Mouse (Mus musculus): ENCODE measurements around the gene Jmjd8. TPM values are rescaled to one million over a fixed set of nuclear protein-coding genes. Genes with fewer than 3 reads are reported as not detected.

Gene Jmjd8
- polyA plus RNA-seq, 1 experiment from 2014 or later: 29.7 TPM

DNA sequence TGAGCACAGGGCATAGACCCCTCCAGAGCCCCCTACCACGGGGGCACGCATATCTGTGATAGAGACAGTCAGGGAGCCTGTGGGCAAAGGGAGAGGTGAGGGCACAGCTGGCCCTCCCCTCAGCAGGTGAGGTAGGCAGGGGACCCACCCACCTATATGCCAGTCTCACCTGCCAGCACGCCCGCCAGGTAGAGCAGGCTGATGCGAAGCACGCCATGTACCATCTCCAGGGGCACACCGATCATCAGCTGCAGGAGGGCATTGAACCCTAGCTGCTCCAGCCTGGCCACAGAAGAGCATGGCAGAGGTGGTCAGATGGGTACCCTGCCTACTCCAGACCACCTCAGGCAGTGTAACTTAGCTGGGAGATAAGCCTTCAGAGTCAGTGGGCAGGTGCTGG is 6.6 kb downstream of the Jmjd8 start:
- Histone ChIP-seq H3K27ac (replicated peaks) (no peak overlapping the region), H3K4me1 (replicated peaks; ENCODE audit: control insufficient read depth, insufficient read depth) (peaks cover 27% of the 10 kb centered on the region), H3K9me3 (ENCODE audit: control insufficient read depth, low read length) (no peaks in the 10 kb centered on the region), H3K36me3 (ENCODE audit: control insufficient read depth, insufficient read depth, low read length) (peaks cover 23% of the 10 kb centered on the region), H3K27me3 (ENCODE audit: control insufficient read depth, insufficient read depth, low read length) (no peaks in the 10 kb centered on the region), H3K4me2 (replicated peaks; ENCODE audit: low read depth) (peak overlapping the region; percentile 88; the same call in 1 of the 2 replicates), H3K4me3 (ENCODE audit: low read depth, low read length) (no peak overlapping the region), H3K9ac (ENCODE audit: low read length) (no peak overlapping the region)
- DNase-seq (ENCODE audit: low spot score) (no peak), ATAC-seq (ENCODE audit: low FRiP score, low TSS enrichment) (no peak)
- WGBS: 80% methylated on average over 7 of the region's 7 CpGs
- no peak for TF ChIP-seq CTCF (IDR thresholded peaks at IDR 0.05; ENCODE audit: low read depth)
- TF ChIP-seq EP300 (optimal IDR thresholded peaks at IDR 0.05): no peak

DNA sequence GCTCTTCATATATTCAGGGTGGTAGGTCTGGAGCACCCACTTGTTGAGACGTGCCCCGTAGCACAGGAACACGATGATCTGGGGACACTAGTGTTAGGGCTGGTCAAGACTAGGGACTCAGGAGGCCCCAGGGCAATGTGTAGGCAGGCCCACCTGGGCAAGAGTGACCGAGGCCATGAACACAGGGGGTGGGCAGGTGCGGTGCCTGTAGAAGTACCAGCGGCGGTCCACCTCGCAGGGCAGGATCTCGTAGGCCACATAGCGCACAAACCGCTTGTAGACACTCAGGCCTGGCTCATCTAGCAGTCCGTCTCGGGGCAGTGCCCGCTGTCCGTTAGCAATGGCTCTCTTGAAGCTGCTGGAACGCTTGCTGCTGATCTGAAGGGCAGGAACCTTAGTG is 7.1 kb downstream of the Jmjd8 start:
- Histone ChIP-seq H3K4me3 (ENCODE audit: low read depth, low read length) (no peak overlapping the region), H3K9me3 (ENCODE audit: control insufficient read depth, low read length) (no peaks in the 10 kb centered on the region), H3K4me1 (replicated peaks; ENCODE audit: control insufficient read depth, insufficient read depth) (peaks cover 27% of the 10 kb centered on the region), H3K27me3 (ENCODE audit: control insufficient read depth, insufficient read depth, low read length) (no peaks in the 10 kb centered on the region), H3K9ac (ENCODE audit: low read length) (peak overlapping the region; percentile 60; the same call in 1 of the 2 replicates), H3K4me2 (replicated peaks; ENCODE audit: low read depth) (peak overlapping the region; percentile 75), H3K27ac (replicated peaks) (no peak overlapping the region; the same call in 1 of the 2 replicates), H3K36me3 (ENCODE audit: control insufficient read depth, insufficient read depth, low read length) (peaks cover 23% of the 10 kb centered on the region)
- TF ChIP-seq CTCF (IDR thresholded peaks at IDR 0.05; ENCODE audit: low read depth) (no peak), EP300 (optimal IDR thresholded peaks at IDR 0.05) (no peak)
- 85% methylated on average over 16 of the region's 16 CpGs for WGBS
- ATAC-seq (ENCODE audit: low FRiP score, low TSS enrichment) (no peak), DNase-seq (ENCODE audit: low spot score) (no peak)

DNA sequence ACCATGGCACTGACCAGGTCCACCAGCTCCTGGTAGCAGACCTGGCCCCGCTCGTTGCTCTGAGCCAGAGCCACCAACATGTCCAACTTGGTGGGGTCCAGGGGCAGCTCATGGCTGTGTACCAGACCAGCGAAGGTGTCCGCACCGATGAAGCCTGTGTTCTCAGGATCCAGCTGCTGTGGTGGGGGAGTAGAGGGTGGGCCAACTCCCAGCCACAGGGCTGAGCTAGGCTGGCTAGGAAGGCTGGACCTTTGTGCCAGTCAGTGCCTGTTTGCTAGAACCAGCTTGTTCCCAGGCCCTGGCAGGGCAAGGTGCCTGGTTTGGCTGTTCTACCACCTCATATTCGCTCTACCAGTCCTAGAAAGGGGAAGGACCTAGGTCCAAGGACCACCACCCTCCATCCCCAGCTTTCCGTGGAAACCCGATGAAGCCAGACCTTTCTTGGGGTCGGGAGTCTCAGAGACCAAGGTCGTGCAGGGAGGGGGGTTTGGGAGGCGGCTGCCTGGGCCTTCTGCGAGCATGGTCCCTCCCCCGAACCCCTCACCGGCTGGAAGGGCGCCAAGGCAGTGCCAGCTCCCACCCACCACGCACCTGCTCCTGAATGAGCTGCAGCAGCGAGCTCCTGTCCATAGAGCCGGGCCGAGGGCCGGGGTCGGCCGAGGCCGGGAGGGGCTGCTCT is 7.9 kb downstream of the Jmjd8 start:
- WGBS: 22% methylated on average over 20 of the region's 23 CpGs
- no peak for ATAC-seq (ENCODE audit: low FRiP score, low TSS enrichment)
- Histone ChIP-seq H3K4me3 (ENCODE audit: low read depth, low read length) (peak overlapping the region; percentile 37), H3K27ac (replicated peaks) (peak overlapping the region; percentile 63), H3K9ac (ENCODE audit: low read length) (peak overlapping the region; percentile 60), H3K9me3 (ENCODE audit: control insufficient read depth, low read length) (no peaks in the 10 kb centered on the region), H3K36me3 (ENCODE audit: control insufficient read depth, insufficient read depth, low read length) (peaks cover 28% of the 10 kb centered on the region), H3K27me3 (ENCODE audit: control insufficient read depth, insufficient read depth, low read length) (no peaks in the 10 kb centered on the region), H3K4me1 (replicated peaks; ENCODE audit: control insufficient read depth, insufficient read depth) (peaks cover 26% of the 10 kb centered on the region), H3K4me2 (replicated peaks; ENCODE audit: low read depth) (peak overlapping the region; percentile 75)
- TF ChIP-seq CTCF (IDR thresholded peaks at IDR 0.05; ENCODE audit: low read depth) (no peak), EP300 (optimal IDR thresholded peaks at IDR 0.05) (no peak)
- peak; percentile 55 for DNase-seq (ENCODE audit: low spot score)

DNA sequence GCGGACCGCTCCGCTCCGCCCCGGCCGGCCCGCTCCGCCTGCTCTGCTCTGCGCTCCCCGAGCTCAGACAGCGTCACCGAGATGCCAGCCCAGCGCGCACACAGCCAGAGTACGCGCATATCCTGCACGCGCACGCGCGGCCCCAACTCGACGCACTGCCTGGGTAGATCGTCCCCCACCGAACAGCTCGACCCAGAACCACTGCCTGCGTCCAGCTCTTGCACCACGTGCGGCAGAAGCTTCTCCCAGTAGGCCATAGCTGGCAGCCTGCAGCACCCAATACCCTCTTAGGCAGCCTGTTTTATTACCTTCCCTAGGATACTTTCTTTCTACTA is 8.4 kb downstream of the Jmjd8 start, which contains the start of gene Rhbdl1:
Rhbdl1 (minus strand) TSS at position 220 of the 335 bp plus-strand sequence.
- Histone ChIP-seq H3K36me3 (ENCODE audit: control insufficient read depth, insufficient read depth, low read length) (peaks cover 31% of the 10 kb centered on the region), H3K4me1 (replicated peaks; ENCODE audit: control insufficient read depth, insufficient read depth) (peaks cover 21% of the 10 kb centered on the region), H3K9ac (ENCODE audit: low read length) (peak within 1 kb of the TSS; percentile 60), H3K27ac (replicated peaks) (peak within 1 kb of the TSS; percentile 63), H3K9me3 (ENCODE audit: control insufficient read depth, low read length) (no peaks in the 10 kb centered on the region), H3K27me3 (ENCODE audit: control insufficient read depth, insufficient read depth, low read length) (no peaks in the 10 kb centered on the region), H3K4me2 (replicated peaks; ENCODE audit: low read depth) (peak within 1 kb of the TSS; percentile 75), H3K4me3 (ENCODE audit: low read depth, low read length) (peak within 1 kb of the TSS; percentile 37)
- WGBS: 1% methylated on average over 28 of the region's 29 CpGs
- DNase-seq (ENCODE audit: low spot score) (peak; percentile 79), ATAC-seq (ENCODE audit: low FRiP score, low TSS enrichment) (peak; percentile 2; the same call in 1 of the 2 replicates)
- no peak for TF ChIP-seq EP300 (optimal IDR thresholded peaks at IDR 0.05)
- no peak for TF ChIP-seq CTCF (IDR thresholded peaks at IDR 0.05; ENCODE audit: low read depth)

DNA sequence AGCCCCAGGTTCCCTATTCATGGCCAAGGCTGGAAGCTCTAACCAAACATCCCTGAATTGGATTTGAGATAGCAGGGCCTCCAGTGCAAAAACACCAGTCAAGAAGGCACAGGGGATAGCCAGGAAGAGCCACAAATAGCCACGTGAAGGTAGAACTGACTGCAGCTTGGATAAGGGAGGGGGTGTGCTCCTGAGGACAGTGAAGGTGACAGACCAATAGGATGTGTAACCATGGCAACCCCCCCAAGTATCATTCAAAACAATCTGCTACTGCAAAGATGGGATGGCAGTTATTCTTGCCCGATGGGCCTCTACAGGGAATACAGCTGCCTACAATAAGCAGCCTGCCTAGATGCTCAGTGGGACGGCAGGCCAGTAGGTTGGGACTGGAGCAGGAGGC is 8.9 kb downstream of the Jmjd8 start:
- H3K36me3 ChIP-seq (ENCODE audit: control insufficient read depth, insufficient read depth, low read length): peaks cover 33% of the 10 kb centered on the region
- TF ChIP-seq CTCF (IDR thresholded peaks at IDR 0.05; ENCODE audit: low read depth) (no peak), EP300 (optimal IDR thresholded peaks at IDR 0.05) (no peak)
- DNase-seq (ENCODE audit: low spot score) (no peak), ATAC-seq (ENCODE audit: low FRiP score, low TSS enrichment) (no peak)
- peak overlapping the region; percentile 58 for H3K27ac ChIP-seq (replicated peaks)
- no peak overlapping the region for H3K4me2 ChIP-seq (replicated peaks; ENCODE audit: low read depth)
- H3K4me3 ChIP-seq (ENCODE audit: low read depth, low read length): no peak overlapping the region
- no peaks in the 10 kb centered on the region for H3K9me3 ChIP-seq (ENCODE audit: control insufficient read depth, low read length)
- 46% methylated on average over 3 of the region's 3 CpGs for WGBS
- no peaks in the 10 kb centered on the region for H3K27me3 ChIP-seq (ENCODE audit: control insufficient read depth, insufficient read depth, low read length)
- peaks cover 21% of the 10 kb centered on the region for H3K4me1 ChIP-seq (replicated peaks; ENCODE audit: control insufficient read depth, insufficient read depth)
- H3K9ac ChIP-seq (ENCODE audit: low read length): peak overlapping the region; percentile 60; the same call in 1 of the 2 replicates

DNA sequence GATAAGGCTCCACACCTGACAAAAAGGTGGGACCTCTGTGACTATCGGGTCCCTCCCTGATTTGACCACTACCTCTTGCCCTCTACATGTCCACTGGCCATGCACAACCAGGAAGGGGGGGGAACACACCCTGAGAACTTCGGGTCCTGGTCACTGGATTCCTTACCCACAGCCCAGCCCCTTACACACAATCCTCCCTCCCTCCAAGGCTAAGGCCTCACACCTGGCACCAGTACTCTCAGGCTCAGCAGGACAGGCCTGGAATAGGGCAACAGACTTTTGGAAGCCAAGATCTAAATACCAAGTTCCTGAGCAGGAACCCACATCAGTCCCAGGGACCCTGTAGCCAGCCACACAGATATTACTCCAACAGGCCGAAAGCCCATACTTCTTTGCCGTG is 10.2 kb downstream of the Jmjd8 start:
- peak overlapping the region; percentile 35; the same call in 1 of the 2 replicates for H3K27ac ChIP-seq (replicated peaks)
- ATAC-seq (ENCODE audit: low FRiP score, low TSS enrichment): no peak
- H3K4me2 ChIP-seq (replicated peaks; ENCODE audit: low read depth): no peak overlapping the region
- peaks cover 21% of the 10 kb centered on the region for H3K4me1 ChIP-seq (replicated peaks; ENCODE audit: control insufficient read depth, insufficient read depth)
- TF ChIP-seq EP300 (optimal IDR thresholded peaks at IDR 0.05): no peak
- no peak for TF ChIP-seq CTCF (IDR thresholded peaks at IDR 0.05; ENCODE audit: low read depth)
- no peak overlapping the region for H3K4me3 ChIP-seq (ENCODE audit: low read depth, low read length)
- H3K9me3 ChIP-seq (ENCODE audit: control insufficient read depth, low read length): no peaks in the 10 kb centered on the region
- DNase-seq (ENCODE audit: low spot score): no peak
- 78% methylated on average over 4 of the region's 4 CpGs for WGBS
- H3K27me3 ChIP-seq (ENCODE audit: control insufficient read depth, insufficient read depth, low read length): no peaks in the 10 kb centered on the region
- H3K9ac ChIP-seq (ENCODE audit: low read length): no peak overlapping the region
- H3K36me3 ChIP-seq (ENCODE audit: control insufficient read depth, insufficient read depth, low read length): peaks cover 33% of the 10 kb centered on the region

Measured in stomach, postnatal 0 days (tissue).